Mouse (Mus musculus) heart, postnatal 0 days (tissue): Measurements from ENCODE around the gene Arhgap15.

ENCODE experiments used
- CTCF ChIP-seq: IDR thresholded peaks from 2 replicates; pipeline ENCODE4 v1.5.1; 2016; ENCODE audit warnings: antibody characterized with exemption, control low read depth, low read depth
- EP300 ChIP-seq: IDR thresholded peaks from 2 replicates; pipeline ENCODE4 v1.6.1; 2016; ENCODE audit warnings: antibody characterized with exemption, low read depth

GRCm38 (mm10) chr2:44300466-44300865, 551.8 kb downstream of the Arhgap15 start:
- no peak for TF ChIP-seq CTCF
- TF ChIP-seq EP300: no peak
